Mouse (Mus musculus) thymus, adult 2 months (tissue): Measurements from ENCODE around the gene Kif12.

Source experiments
- CTCF ChIP-seq: fragments of 200-500 bp; IDR thresholded peaks from 2 replicates; pipeline ENCODE4 v1.5.1; 2012; ENCODE audit warnings: mild to moderate bottlenecking, control low read depth, low read length, moderate library complexity, borderline replicate concordance; ENCODE audit not compliant: control insufficient read depth, poor library complexity, insufficient read depth; ENCODE audit errors: extremely low read depth
- POLR2A ChIP-seq: fragments of 200-500 bp; IDR thresholded peaks from 2 replicates; pipeline ENCODE4 v1.6.1; 2012; ENCODE audit warnings: mild to moderate bottlenecking, low read length, control low read depth, moderate library complexity; ENCODE audit not compliant: control insufficient read depth, poor library complexity, insufficient read depth; ENCODE audit errors: extremely low read depth

DNA sequence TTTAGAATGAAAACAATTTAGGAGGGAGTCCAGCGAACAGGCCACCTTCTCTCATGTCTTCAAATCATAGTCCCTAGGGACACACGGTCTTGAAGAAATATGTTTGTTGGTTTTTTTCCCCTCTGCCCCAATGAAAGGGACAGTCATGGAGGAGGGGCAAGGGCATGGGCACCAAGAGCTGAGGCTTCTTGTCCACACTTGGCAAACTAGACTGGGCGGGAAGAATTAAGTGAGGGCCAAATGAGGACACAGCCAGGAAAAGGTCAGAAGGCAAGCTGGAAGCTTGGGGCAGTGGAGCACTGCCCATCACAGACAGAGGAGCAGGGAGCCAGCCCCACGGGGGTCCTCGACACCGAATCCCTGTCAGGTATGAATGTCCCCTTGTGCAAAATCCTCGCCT lies 31.9 kb upstream of the Kif12 start:
- TF ChIP-seq CTCF (no peak), POLR2A (no peak)
